Mouse (Mus musculus): ENCODE data around the gene Kctd2. TPM values are rescaled to one million over a fixed set of nuclear protein-coding genes. Genes with fewer than 3 reads are reported as not detected.

Kctd2 gene
- 40.2 and 48.1 TPM in 2 replicates for polyA plus RNA-seq (2012; rRNA removed)

DNA sequence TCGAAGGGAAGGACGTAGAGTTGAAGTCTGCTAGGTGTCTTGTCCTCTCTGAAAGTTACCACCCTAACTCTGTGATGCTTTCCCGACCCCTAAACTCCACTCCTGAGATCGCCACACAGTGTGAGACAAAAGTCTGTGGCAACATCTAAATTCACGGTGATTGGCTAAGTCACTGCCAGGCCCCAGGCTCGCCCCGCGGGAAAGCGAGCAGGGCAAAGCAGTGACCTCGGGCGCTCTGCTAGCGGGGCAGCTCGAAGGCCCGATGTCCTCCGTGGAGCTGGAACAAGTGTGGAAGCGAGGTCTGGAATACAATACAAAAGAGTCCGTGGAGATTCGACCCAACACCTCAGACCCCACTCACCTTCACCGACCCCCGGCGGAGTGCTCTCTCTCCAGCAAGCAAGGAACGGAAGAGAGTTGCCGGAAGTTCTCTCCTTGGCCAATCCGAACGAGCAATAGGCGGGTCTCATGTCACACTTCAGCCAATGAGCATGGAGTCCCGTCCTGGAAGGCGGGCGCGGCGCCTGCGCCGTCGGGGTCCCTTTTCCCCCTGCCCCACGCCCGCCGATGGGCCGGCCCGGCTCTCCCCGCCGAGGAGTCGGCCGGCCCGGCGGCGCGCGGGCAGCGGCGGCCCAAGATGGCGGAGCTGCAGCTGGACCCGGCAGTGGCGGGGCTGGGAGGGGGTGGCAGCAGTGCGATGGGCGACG lies at the start of gene Kctd2, which contains the start of gene Atp5h:
TSS of gene Kctd2 (plus strand) at position 598 of the 707 bp plus-strand sequence.
TSS of gene Atp5h (minus strand) at position 432 of the 707 bp plus-strand sequence.

DNA sequence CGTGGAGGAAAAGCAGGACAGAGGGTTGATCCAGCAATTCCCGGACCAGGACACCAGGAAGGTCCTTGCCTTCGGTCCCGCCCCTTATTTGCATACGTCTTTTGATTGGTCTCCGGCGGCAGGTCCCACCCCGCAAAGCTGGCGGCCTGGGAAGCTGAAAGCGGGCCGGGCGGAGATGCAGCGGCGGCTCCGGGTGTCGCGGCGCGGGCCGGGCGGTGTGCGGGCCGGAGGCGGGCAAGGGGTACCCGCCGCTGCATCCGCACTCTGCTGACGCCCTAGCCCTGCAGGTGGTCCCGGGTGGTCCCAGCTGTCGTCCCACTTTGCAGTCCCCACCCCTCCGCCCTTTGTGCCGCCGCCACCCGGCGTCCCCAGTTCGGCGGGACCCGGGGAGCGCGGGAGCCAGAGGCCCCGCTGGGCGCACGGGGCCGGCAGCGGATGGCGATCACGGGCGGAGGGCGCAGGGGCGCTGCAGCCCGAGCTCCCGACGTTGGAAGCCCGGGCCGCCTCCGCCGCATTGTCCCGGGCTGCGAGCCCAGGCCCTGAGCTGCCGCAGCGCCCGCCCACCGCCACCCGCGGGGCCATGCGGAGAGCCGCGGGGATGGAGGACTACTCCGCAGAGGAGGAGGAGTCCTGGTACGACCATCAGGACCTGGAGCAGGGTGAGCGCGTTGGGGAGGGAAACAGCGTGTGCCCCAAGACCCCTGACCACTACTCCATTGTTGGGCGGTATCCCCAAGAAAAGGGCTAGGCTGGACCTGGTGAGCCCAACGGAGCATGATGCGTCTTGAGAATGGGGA lies 38.0 kb upstream of the Kctd2 start, which contains the start of gene Cdr2l:
TSS of gene Cdr2l (plus strand) at position 174 of the 797 bp plus-strand sequence.

DNA sequence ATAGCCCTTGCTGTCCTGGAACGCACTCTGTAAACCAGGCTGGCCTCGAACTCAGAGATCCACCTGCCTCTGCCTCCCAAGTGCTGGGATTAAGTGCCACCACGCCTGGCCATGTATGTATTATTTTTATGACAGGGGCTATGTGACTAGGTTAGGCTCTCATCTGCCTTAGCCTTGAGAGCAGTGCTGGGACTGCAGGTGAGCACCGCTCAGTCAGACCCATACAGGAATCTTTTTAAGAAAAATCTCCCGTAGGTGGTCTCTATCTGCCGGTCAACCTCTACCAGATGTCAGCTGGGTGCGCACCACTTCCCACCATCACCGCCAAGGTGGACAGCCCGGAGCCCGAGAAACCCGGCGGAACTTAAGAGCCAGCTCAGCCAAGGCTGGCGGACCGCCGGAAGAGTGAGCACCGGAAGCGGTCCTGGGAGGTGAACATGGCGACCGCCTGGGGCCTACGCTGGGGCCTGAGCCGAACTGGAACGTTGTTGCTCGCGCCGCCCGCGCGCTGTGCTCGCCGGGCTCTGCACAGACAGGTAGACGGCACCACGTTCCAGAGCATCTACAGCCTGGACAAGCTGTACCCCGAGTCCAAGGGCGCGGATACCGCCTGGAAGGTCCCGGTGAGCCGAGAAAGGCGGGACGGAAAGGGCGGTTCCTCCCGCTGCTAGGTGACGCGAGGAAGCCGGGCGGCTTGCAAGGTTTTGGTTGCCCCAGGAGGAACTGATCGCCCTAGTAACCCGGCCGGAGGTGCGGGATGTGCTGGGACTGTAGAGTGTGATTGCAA lies 16.4 kb upstream of the Kctd2 start, which contains the start of gene Mrpl58:
TSS of gene Mrpl58 (plus strand) at position 415 of the 787 bp plus-strand sequence.

DNA sequence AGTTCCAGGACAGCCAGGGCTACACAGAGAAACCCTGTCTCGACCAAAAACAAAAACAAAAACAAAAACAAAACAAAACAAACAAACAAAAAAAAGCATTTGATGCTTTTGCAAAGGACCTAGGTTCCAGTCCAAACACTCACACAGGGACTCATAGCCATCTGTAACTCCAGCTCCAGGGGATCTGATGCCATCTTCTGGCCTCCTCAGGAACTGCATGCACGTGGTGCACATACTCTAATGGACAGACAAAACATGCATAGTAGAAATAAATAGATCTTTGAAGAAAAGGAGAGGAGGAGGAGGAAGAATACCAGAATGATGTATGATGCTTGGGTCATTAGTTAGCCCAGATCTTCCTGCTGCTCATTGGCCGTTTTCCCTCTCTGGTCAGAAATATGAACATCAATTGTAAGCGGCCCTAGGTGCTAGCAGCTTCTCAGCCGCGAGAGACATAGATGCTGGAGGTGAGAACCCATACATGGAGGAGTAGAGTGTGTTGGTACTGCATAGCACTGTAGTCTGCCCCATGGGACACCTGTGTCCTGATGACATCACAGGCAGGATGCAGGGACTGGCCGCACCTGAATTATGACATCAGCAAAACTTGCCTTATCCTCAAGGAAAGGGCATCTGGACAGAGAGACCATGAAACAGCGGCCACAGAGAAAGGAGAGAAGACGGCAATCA lies 20.1 kb downstream of the Kctd2 start, which contains the start of gene Trim80:
TSS of gene Trim80 (plus strand) at position 640 of the 690 bp plus-strand sequence.

DNA sequence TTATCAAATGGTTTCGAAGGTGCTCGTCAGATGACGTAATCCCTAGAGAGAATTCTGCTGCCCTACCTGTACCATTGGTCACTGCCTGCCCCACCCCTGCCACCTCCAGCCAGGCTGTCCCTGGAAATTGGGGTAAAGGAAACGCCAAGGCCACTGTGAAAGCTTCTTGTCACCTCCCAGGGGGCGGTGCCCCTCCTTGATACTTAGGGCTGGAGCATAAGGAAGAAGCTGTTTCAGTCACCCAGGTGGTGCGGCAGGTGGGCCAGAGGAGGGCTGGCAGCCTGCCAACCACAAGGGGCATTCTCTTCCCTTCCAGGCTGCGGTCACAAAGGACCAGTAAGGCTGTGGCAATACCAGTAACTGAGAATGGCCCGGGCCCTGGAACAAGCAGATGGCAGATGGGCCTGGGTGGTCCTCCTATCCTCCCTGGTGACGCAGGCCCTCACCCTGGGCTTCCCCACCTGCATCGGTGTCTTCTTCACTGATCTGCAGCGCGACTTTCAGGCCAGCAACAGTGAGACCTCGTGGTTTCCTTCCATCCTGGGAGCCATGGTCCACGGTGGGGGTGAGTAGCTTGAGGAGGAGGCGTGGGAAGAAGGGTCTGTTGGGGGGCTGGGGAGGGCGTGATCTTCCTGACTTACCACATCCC lies 42.4 kb downstream of the Kctd2 start, which contains the start of gene Slc16a5:
TSS of gene Slc16a5 (plus strand) at position 232 of the 649 bp plus-strand sequence.

DNA sequence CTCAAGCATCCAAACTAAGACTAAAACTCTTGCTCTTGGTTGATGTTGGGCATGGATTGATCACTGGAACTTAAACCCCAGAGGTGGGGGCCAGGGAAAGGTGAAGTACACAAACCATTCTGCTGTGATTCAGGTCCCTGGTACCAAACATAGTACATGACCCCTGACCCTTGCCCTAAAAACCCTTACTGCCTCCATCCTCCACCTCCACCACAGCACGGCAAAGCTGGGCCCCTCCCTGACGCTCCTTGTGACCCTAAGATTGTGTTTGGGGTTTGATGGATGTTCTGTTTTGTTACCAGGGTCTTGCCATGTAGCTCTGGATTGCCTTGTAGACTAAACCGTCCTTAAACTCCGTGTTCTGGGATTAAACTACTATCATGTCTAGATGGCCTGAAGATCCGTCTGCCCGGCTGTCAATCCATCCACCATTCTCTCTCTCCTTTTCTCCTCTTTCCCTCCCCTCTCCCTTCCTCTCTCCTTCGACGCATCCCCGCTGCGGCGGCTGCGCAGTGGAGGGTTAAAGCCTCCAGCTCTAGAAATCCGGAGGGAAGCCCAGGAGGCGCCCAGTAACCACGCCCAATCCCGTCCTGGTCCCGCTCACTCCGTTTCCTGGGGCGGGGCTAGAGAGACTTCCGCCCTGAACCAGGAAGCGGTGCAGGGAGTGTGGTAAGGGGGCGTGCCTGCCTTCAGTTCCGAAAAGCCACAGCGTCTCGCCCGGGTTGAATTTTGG lies 55.3 kb downstream of the Kctd2 start, which contains the start of gene Armc7:
TSS of gene Armc7 (plus strand) at position 643 of the 733 bp plus-strand sequence.

Other genes starting within 250 kb of the Kctd2 start
- 3.5 and 5.0 TPM in 2 replicates for gene Tmem104, start 232.6 kb upstream of the Kctd2 start, polyA plus RNA-seq (2012; rRNA removed)
- 20.7 and 23.2 TPM in 2 replicates for gene Nat9, start 232.3 kb upstream of the Kctd2 start, polyA plus RNA-seq (2012; rRNA removed)
- gene Grin2c, start 152.9 kb upstream of the Kctd2 start, polyA plus RNA-seq (2012; rRNA removed): 1.1 and 1.7 TPM in 2 replicates
- 15.7 and 16.2 TPM in 2 replicates for gene Fdxr, start 143.1 kb upstream of the Kctd2 start, polyA plus RNA-seq (2012; rRNA removed)
- gene Fads6, start 122.5 kb upstream of the Kctd2 start, polyA plus RNA-seq (2012; rRNA removed): 1.1 and 1.2 TPM in 2 replicates
- 0.06 and 0.19 TPM in 2 replicates for gene Otop2, start 113.0 kb upstream of the Kctd2 start, polyA plus RNA-seq (2012; rRNA removed)
- 0.01 and 0.02 TPM in 2 replicates for gene Ush1g, start 98.1 kb upstream of the Kctd2 start, polyA plus RNA-seq (2012; rRNA removed)
- gene Otop3, start 85.4 kb upstream of the Kctd2 start, polyA plus RNA-seq (2012; rRNA removed): 0.13 and 0.15 TPM in 2 replicates
- gene Hid1, start 52.4 kb upstream of the Kctd2 start, polyA plus RNA-seq (2012; rRNA removed): 14.4 and 17.7 TPM in 2 replicates
- 29.3 and 33.6 TPM in 2 replicates for gene Cdr2l, start 38.2 kb upstream of the Kctd2 start, polyA plus RNA-seq (2012; rRNA removed)
- gene Mrpl58, start 16.4 kb upstream of the Kctd2 start, polyA plus RNA-seq (2012; rRNA removed): 139 and 210 TPM in 2 replicates
- 593 and 879 TPM in 2 replicates for gene Atp5h, start 166 bp upstream of the Kctd2 start, polyA plus RNA-seq (2012; rRNA removed)
- gene Trim80, start 20.4 kb downstream of the Kctd2 start, polyA plus RNA-seq (2012; rRNA removed): 0.10 TPM in 2 replicates
- gene Slc16a5, start 42.3 kb downstream of the Kctd2 start, polyA plus RNA-seq (2012; rRNA removed): 0.04 TPM in 1 of 2 replicates, not detected in the other
- gene Armc7, start 55.5 kb downstream of the Kctd2 start, polyA plus RNA-seq (2012; rRNA removed): 5.2 and 5.9 TPM in 2 replicates
- gene Nt5c, start 71.7 kb downstream of the Kctd2 start, polyA plus RNA-seq (2012; rRNA removed): 50.7 and 84.0 TPM in 2 replicates
- gene Jpt1, start 94.3 kb downstream of the Kctd2 start, polyA plus RNA-seq (2012; rRNA removed): 491 and 541 TPM in 2 replicates
- gene Sumo2, start 116.1 kb downstream of the Kctd2 start, polyA plus RNA-seq (2012; rRNA removed): 729 and 931 TPM in 2 replicates
- gene Nup85, start 144.3 kb downstream of the Kctd2 start, polyA plus RNA-seq (2012; rRNA removed): 177 and 260 TPM in 2 replicates
- 46.0 and 49.5 TPM in 2 replicates for gene Mrps7, start 183.8 kb downstream of the Kctd2 start, polyA plus RNA-seq (2012; rRNA removed)
- 27.1 and 43.6 TPM in 2 replicates for gene Gga3, start 183.9 kb downstream of the Kctd2 start, polyA plus RNA-seq (2012; rRNA removed)
- 16.9 and 20.8 TPM in 2 replicates for gene Mif4gd, start 192.8 kb downstream of the Kctd2 start, polyA plus RNA-seq (2012; rRNA removed)
- 28.0 and 28.7 TPM in 2 replicates for gene Slc25a19, start 208.2 kb downstream of the Kctd2 start, polyA plus RNA-seq (2012; rRNA removed)

Data from central nervous system, embryonic 11.5 days (tissue).